Mouse (Mus musculus) lung, embryonic 16.5 days (tissue): ENCODE data around the gene Gja1. TPM values are rescaled to one million over a fixed set of nuclear protein-coding genes. Genes with fewer than 3 reads are reported as not detected.
"Not testable (repeated sequence)": the region's sequence is repeated elsewhere in the genome, so short reads cannot be mapped to it uniquely, and the experiment has no call there.

ENCODE experiments used
- ATAC-seq: fragments of 200-750 bp; cut with Nextera tagmentation; 2 replicates; pipeline ENCODE4 v1.8.0; 2017; ENCODE audit warnings: low read depth, mild to moderate bottlenecking, moderate library complexity
- H3K27ac ChIP-seq: fragments of 300-500 bp; sonication (generic); 2 replicates; pipeline ENCODE4 v1.5.1; 2014; ENCODE audit warnings: mild to moderate bottlenecking, control low read depth, low read length
- H3K27me3 ChIP-seq: fragments of 300-500 bp; sonication (generic); 2 replicates; pipeline ENCODE4 v1.6.1; 2014; ENCODE audit warnings: low read depth, low read length, mixed read lengths; ENCODE audit not compliant: control insufficient read depth, insufficient read depth
- H3K36me3 ChIP-seq: fragments of 300-500 bp; sonication (generic); 2 replicates; pipeline ENCODE4 v1.6.1; 2014; ENCODE audit warnings: low read length; ENCODE audit not compliant: control insufficient read depth, insufficient read depth
- H3K4me1 ChIP-seq: fragments of 300-500 bp; sonication (generic); replicated peaks from 2 replicates; pipeline ENCODE4 v1.6.1; 2014; ENCODE audit warnings: low read length, mixed read lengths; ENCODE audit not compliant: control insufficient read depth, insufficient read depth
- H3K4me2 ChIP-seq: fragments of 300-500 bp; sonication (generic); 2 replicates; pipeline ENCODE4 v1.6.1; 2014; ENCODE audit warnings: low read depth, low read length, control low read depth
- H3K4me3 ChIP-seq: fragments of 300-500 bp; sonication (generic); 2 replicates; pipeline ENCODE4 v1.5.1; 2014; ENCODE audit warnings: mild to moderate bottlenecking, low read length, control low read depth
- H3K9ac ChIP-seq: fragments of 300-500 bp; sonication (generic); 2 replicates; pipeline ENCODE4 v1.6.1; 2014; ENCODE audit warnings: low read length, control low read depth
- H3K9me3 ChIP-seq: fragments of 300-500 bp; sonication (generic); 2 replicates; pipeline ENCODE4 v1.6.1; 2016; ENCODE audit warnings: low read length; ENCODE audit not compliant: control insufficient read depth
- WGBS: fragments of 180-500 bp; shearing (Covaris S2); extraction: QIAGEN DNeasy Blood & Tissue Kit; methylation state at CpG from one replicate; pipeline ENCODE4 v1.1.7; 2014; 5-methylcytosine and 5-hydroxymethylcytosine counted together
- polyA plus RNA-seq: library from polyadenylated mRNA; unstranded; fragments of >200 nt; fragmentation: Nextera tagmentation; extraction: Ambion mirVana; gene quantifications from 2 replicates; pipeline ENCODE4 v1.2.1, GENCODE M21; 2015

The Gja1 gene
- polyA plus RNA-seq, 1 experiment from 2014 or later: 111 TPM

GRCm38 (mm10) chr10:56378648-56379254 is 1.6 kb downstream of the Gja1 start:
- peak; percentile 87 for ATAC-seq
- Histone ChIP-seq H3K27ac (peak overlapping the region; percentile 91), H3K36me3 (no peaks in the 10 kb centered on the region), H3K4me3 (peak overlapping the region; percentile 74), H3K27me3 (no peaks in the 10 kb centered on the region), H3K9ac (peak overlapping the region; percentile 80), H3K9me3 (no peaks in the 10 kb centered on the region), H3K4me2 (peak overlapping the region; percentile 72), H3K4me1 (peaks cover 4% of the 10 kb centered on the region; the same call in 1 of the 2 replicates)
- under 1% methylated on average over 31 of the region's 35 CpGs for whole genome bisulfite sequencing

GRCm38 (mm10) chr10:56379720-56380119 is 2.6 kb downstream of the Gja1 start:
- no peaks in the 10 kb centered on the region for H3K36me3 ChIP-seq
- peak overlapping the region; percentile 80 for H3K9ac ChIP-seq
- peak overlapping the region; percentile 91 for H3K27ac ChIP-seq
- ATAC-seq: no peak
- H3K27me3 ChIP-seq: no peaks in the 10 kb centered on the region
- peak overlapping the region; percentile 74 for H3K4me3 ChIP-seq
- H3K9me3 ChIP-seq: no peaks in the 10 kb centered on the region
- peak overlapping the region; percentile 72 for H3K4me2 ChIP-seq
- 5% methylated on average over 7 of the region's 7 CpGs for WGBS
- H3K4me1 ChIP-seq: peaks cover 4% of the 10 kb centered on the region; the same call in 1 of the 2 replicates

DNA sequence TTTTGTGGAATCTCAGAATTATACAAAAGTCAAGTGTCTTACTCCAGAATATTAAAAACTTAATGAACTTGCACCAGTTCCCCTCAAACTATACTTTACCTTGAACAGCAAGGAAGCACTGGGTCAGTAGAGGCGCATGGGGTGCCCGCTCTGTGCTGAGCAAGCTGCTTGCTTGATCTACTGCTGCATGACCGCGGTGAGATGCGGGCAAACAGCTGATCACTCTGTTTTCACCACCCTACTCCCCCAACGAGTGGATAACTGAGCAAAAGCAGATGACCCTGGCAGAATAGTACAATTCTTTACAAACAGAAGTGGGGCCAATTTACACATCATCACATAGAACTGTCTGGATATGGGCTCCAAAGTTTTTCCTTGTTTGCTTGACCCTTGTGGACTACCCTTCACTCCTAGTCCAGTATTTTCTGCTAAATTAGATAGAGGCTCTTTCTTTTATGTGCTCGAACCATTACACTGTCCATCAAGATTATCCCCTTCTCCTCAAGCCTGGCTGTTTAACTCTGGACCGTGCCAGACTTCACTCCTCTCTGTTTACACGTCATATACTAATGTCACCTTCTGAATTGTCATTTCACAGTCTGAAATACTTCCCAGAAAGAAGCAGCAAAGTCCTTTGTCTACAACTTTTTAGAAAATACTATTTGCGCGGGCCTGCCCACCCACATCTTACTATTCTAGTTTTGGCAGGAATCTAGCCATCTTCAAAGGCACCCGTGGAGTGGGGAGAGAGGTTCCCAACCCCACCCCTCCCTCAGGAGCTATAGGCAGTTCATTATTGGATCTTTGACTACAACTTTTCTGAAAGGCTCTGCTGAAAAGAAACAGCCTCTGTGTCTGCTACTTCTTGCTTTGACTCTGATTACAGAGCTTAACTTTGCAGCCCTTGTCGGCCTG is 8.3 kb downstream of the Gja1 start:
- Histone ChIP-seq H3K9me3 (no peaks in the 10 kb centered on the region), H3K27me3 (no peaks in the 10 kb centered on the region), H3K4me3 (no peak overlapping the region), H3K4me2 (no peak overlapping the region), H3K36me3 (peaks cover 19% of the 10 kb centered on the region), H3K9ac (no peak overlapping the region), H3K4me1 (no peaks in the 10 kb centered on the region; the same call in 1 of the 2 replicates), H3K27ac (no peak overlapping the region)
- 71% methylated on average over 13 of the region's 13 CpGs for WGBS
- no peak for ATAC-seq

DNA sequence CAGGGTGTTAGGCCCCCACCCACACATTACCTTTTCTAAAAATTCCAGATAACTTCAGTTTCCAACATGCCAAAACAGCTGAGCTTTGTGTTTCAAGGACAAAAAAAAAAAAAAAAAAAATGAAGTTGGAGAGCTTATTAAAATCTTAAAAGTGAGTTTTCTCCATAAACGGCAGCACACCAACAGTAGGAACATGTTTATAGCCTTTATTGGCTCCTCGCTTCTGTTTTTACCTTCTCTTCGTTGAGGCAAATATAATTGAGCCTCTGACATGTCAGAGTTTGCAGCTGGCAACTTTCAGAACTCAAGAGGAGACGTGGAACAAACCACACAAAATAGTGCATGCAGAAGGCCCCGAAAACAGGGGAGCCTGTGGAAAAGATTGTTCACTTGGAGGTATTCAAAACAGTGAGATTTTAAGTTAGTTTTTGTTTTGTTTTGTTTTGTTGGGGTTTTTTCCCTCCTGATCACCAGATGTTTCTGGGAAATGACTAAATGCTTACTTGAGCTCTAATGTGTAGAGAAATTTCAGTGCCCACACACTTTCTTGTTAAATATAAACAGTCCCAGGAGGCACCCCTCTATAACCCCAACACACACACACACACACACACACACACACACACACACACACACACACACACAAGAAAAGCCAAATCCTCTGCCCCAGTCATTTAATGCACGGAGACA is 16.1 kb downstream of the Gja1 start:
- no peaks in the 10 kb centered on the region for H3K27me3 ChIP-seq
- H3K9me3 ChIP-seq: no peaks in the 10 kb centered on the region
- no peak overlapping the region for H3K9ac ChIP-seq
- no peak overlapping the region for H3K4me2 ChIP-seq
- no peaks in the 10 kb centered on the region for H3K4me1 ChIP-seq
- no peak overlapping the region for H3K4me3 ChIP-seq
- no peak for ATAC-seq
- H3K27ac ChIP-seq: no peak overlapping the region
- WGBS: 67% methylated on average over 6 of the region's 6 CpGs
- peaks cover 16% of the 10 kb centered on the region for H3K36me3 ChIP-seq

DNA sequence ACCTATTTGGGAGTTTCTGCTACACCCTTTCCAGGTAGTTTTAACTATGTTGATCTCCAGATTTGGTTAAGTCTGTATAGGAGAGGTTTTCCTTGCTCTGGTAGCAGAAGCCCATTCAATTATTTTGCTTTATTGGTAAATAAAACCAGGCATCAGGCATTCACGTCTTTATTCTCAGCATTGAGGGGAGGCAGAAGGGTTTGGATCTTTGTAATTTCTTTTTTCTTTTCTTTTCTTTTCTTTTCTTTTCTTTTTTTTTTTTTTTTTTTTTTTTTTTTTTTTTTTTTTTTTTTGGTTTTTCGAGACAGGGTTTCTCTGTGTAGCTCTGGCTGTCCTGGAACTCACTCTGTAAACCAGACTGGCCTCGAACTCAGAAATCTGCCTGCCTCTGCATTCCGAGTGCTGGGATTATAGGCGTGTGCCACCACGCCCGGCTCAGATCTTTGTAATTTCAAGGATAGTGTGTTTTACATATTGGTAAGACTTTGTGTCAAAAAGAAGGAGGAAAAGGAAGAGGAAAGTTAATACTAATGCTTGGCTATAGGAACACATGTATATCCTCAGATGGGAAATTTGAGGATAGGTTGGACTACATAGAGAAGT is 16.8 kb downstream of the Gja1 start:
- not testable (repeated sequence) for H3K9me3 ChIP-seq, H3K9ac ChIP-seq, H3K36me3 ChIP-seq, H3K4me2 ChIP-seq, H3K4me1 ChIP-seq, H3K27me3 ChIP-seq, ATAC-seq, H3K27ac ChIP-seq, H3K4me3 ChIP-seq
- 88% methylated on average over 6 of the region's 7 CpGs for WGBS

DNA sequence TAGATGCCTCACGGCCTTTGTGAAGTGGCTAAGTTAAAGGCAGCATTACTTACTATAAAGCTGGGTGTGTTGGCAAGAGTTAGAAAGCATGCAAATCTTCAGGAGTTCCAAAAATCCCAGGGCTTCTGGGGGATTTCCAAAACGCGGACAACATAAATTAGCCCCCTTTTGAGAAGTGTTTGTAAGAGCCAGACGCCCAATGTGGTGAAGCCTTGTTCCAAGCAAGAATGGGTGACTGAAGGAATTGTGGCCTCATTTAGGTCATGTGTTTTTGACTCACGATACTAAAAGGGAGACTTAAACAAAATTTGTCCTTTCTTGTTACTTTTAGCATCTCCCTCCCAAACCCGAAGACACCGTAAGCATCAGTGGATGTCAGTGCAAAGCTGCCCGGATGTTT is 20.7 kb downstream of the Gja1 start:
- 79% methylated on average over 8 of the region's 8 CpGs for WGBS
- H3K4me3 ChIP-seq: no peak overlapping the region

GRCm38 (mm10) chr10:56398310-56398709 is 21.2 kb downstream of the Gja1 start:
- Histone ChIP-seq H3K4me3 (no peak overlapping the region), H3K4me2 (no peak overlapping the region), H3K27me3 (no peaks in the 10 kb centered on the region), H3K27ac (no peak overlapping the region), H3K36me3 (no peaks in the 10 kb centered on the region), H3K9ac (no peak overlapping the region), H3K9me3 (no peaks in the 10 kb centered on the region), H3K4me1 (no peaks in the 10 kb centered on the region)
- 93% methylated on average over 2 of the region's 2 CpGs for WGBS
- no peak for ATAC-seq

More for the DNA sequence above, 20.7 kb downstream of the Gja1 start:
- no peak overlapping the region for H3K4me2 ChIP-seq
- no peaks in the 10 kb centered on the region for H3K27me3 ChIP-seq
- no peak overlapping the region for H3K9ac ChIP-seq
- H3K4me1 ChIP-seq: no peaks in the 10 kb centered on the region
- no peak overlapping the region for H3K27ac ChIP-seq
- ATAC-seq: no peak
- H3K9me3 ChIP-seq: no peaks in the 10 kb centered on the region
- H3K36me3 ChIP-seq: no peaks in the 10 kb centered on the region

DNA sequence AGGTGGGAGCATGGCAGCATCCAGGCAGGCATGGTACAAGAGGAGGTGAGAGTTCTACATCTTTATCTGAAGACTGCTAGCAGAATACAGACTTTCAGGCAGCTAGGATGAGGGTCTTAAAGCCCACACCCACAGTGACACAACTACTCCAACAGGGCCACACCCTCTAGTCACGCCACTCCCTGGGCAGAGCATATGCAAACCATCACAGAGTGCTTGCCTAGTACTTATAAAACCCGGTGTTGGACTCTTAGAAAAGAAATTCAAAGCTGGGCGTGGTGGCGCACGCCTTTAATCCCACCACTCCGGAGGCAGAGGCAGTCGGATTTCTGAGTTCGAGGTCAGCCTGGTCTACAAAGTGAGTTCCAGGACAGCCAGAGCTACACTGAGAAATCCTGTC is 24.3 kb downstream of the Gja1 start:
- H3K4me1 ChIP-seq, H3K27ac ChIP-seq, H3K4me3 ChIP-seq, H3K4me2 ChIP-seq, H3K9ac ChIP-seq, H3K9me3 ChIP-seq, ATAC-seq, H3K27me3 ChIP-seq, H3K36me3 ChIP-seq: not testable (repeated sequence)
- 88% methylated on average over 8 of the region's 8 CpGs for WGBS

DNA sequence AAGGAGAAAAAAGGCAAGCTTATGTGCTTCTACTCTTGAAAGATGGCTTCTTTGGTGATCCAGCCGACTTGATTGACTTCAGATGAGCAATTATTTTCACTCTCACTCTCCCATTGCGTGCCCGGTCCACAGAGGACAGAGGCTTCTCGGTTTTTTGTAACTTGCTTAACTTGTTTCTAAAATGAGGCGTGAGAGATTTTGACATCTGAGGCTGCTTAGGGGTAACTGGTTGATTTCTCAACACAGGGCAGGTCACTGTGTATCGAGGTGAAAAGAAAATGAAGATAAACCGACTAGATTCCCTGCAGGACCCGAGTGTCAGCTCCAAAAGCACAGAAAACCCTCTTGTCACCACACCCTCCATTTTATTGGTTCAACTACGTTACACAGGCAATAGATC is 28.8 kb downstream of the Gja1 start:
- H3K4me3 ChIP-seq: no peak overlapping the region
- no peak overlapping the region for H3K27ac ChIP-seq
- ATAC-seq: no peak
- no peak overlapping the region for H3K4me2 ChIP-seq
- no peaks in the 10 kb centered on the region for H3K4me1 ChIP-seq
- no peaks in the 10 kb centered on the region for H3K27me3 ChIP-seq
- no peaks in the 10 kb centered on the region for H3K36me3 ChIP-seq
- whole genome bisulfite sequencing: 33% methylated on average over 9 of the region's 9 CpGs
- H3K9me3 ChIP-seq: no peaks in the 10 kb centered on the region
- no peak overlapping the region for H3K9ac ChIP-seq
